Mouse (Mus musculus) forebrain, embryonic 14.5 days (tissue): ENCODE results near the gene Pnmal1. TPM values are rescaled to one million over a fixed set of nuclear protein-coding genes. Genes with fewer than 3 reads are reported as not detected.
A peak's percentile ranks its signal among the peaks of the same experiment; 100 is the strongest.
"Not testable (repeated sequence)": the region's sequence is repeated elsewhere in the genome, so short reads cannot be mapped to it uniquely, and the experiment has no call there.

Experiments used
- ATAC-seq: fragments of 200-750 bp; cut with Nextera tagmentation; 2 replicates; pipeline ENCODE4 v1.8.0; 2017; ENCODE audit warnings: mild to moderate bottlenecking, moderate library complexity
- DNase-seq: peaks from one replicate; pipeline ENCODE4 v3.0.0-alpha.2; 2015; ENCODE audit warnings: low spot score
- H3K27ac ChIP-seq: fragments of 300-500 bp; sonication (generic); 2 replicates; pipeline ENCODE4 v1.5.1; 2014; ENCODE audit warnings: low read depth, mild to moderate bottlenecking, control low read depth, low read length, moderate library complexity
- H3K27me3 ChIP-seq: fragments of 300-500 bp; sonication (generic); replicated peaks from 2 replicates; pipeline ENCODE4 v1.6.1; 2014; ENCODE audit warnings: low read length, control low read depth, mixed read lengths; ENCODE audit not compliant: control insufficient read depth, insufficient read depth
- H3K36me3 ChIP-seq: fragments of 300-500 bp; sonication (generic); 2 replicates; pipeline ENCODE4 v1.6.1; 2014; ENCODE audit warnings: low read length, control low read depth; ENCODE audit not compliant: control insufficient read depth, insufficient read depth
- H3K4me1 ChIP-seq: fragments of 300-500 bp; sonication (generic); 2 replicates; pipeline ENCODE4 v1.6.1; 2014; ENCODE audit warnings: antibody characterized with exemption, low read length, control low read depth; ENCODE audit not compliant: control insufficient read depth, insufficient read depth
- H3K4me2 ChIP-seq: fragments of 300-500 bp; sonication (generic); 2 replicates; pipeline ENCODE4 v1.6.1; 2014; ENCODE audit warnings: mild to moderate bottlenecking, control low read depth, low read length
- H3K4me3 ChIP-seq: fragments of 300-500 bp; sonication (generic); 2 replicates; pipeline ENCODE4 v1.5.1; 2014; ENCODE audit warnings: low read depth, low read length, control low read depth
- H3K9ac ChIP-seq: fragments of 300-500 bp; sonication (generic); 2 replicates; pipeline ENCODE4 v1.6.1; 2014; ENCODE audit warnings: mild to moderate bottlenecking, low read length, control low read depth, moderate library complexity
- H3K9me3 ChIP-seq: fragments of 300-500 bp; sonication (generic); replicated peaks from 2 replicates; pipeline ENCODE4 v1.6.1; 2016; ENCODE audit warnings: low read length, control low read depth, mixed read lengths; ENCODE audit not compliant: control insufficient read depth
- WGBS: fragments of 180-500 bp; shearing (Covaris S2); extraction: QIAGEN DNeasy Blood & Tissue Kit; methylation state at CpG from one replicate; pipeline ENCODE4 v1.1.7; 2014; 5-methylcytosine and 5-hydroxymethylcytosine counted together
- polyA plus RNA-seq: library from polyadenylated mRNA; unstranded; fragments of >200 nt; fragmentation: Nextera tagmentation; extraction: Ambion mirVana; gene quantifications from 2 replicates; pipeline ENCODE4 v1.2.1, GENCODE M21; 2014

Gene Pnmal1
- polyA plus RNA-seq, 1 experiment from 2014 or later: 55.5 TPM

DNA sequence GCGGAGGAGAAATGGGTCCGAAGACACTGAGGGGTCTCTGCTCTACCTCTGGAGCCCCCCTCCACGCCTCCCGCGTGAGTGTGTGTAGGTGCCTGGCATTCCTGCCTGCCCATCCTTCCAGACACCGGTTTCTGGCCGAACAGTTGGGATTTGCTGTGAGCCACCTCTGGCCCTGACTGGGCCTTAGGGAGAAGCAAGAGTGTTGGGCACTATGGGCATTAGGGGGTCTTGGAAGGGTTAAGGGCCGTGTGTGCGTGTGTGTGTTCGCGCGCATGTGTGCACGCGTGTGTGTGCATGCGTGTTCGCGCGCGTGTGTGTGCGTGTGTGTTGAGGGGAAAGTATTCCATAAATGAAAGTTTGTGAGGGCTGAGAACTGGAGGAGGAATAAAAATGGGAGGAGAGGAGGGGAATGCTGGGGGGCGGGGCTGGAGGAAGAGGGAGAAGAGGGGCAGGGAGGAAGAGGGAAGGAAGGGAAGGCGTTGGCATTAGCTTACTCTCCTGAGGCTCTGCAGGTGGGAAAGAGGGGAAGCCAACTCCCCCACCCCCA, 12.1 kb upstream of the Pnmal1 start:
- peaks cover 44% of the 10 kb centered on the region for H3K4me1 ChIP-seq
- peaks cover 8% of the 10 kb centered on the region for H3K27me3 ChIP-seq
- H3K36me3 ChIP-seq: no peaks in the 10 kb centered on the region
- H3K4me2 ChIP-seq: peak overlapping the region; percentile 79
- H3K4me3 ChIP-seq: peak overlapping the region; percentile 71
- peak overlapping the region; percentile 78 for H3K27ac ChIP-seq
- 23% methylated on average over 21 of the region's 22 CpGs for WGBS
- no peaks in the 10 kb centered on the region for H3K9me3 ChIP-seq
- peak overlapping the region; percentile 96 for H3K9ac ChIP-seq
- DNase-seq (no peak), ATAC-seq (no peak)

DNA sequence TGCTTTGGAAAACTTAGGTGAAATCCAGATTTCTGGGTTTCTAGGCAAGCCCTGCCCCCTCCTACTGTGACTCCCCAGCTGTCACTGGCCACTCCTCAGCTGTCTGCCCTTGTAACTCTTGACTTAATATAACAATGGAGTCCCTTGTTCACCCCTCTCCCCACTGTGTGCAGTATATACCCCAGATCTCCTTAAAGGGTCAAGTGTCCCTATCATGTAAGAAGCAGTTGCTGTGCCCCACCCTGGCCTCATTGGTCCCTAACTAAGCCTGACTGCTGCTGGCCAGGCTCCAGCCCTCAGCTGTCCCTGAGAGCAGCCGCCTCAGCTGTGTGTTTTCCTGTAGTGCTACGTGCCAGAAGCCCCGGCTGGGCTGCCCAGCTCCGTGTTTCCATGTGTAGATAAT, 11.5 kb upstream of the Pnmal1 start:
- Histone ChIP-seq H3K27ac (peak overlapping the region; percentile 78), H3K4me3 (peak overlapping the region; percentile 71), H3K4me2 (peak overlapping the region; percentile 79), H3K9me3 (no peaks in the 10 kb centered on the region), H3K27me3 (peaks cover 8% of the 10 kb centered on the region), H3K4me1 (peaks cover 44% of the 10 kb centered on the region), H3K9ac (peak overlapping the region; percentile 96), H3K36me3 (no peaks in the 10 kb centered on the region)
- 4% methylated on average over 4 of the region's 4 CpGs for WGBS
- ATAC-seq (no peak; the same call in 1 of the 2 replicates), DNase-seq (peak; percentile 63)

DNA sequence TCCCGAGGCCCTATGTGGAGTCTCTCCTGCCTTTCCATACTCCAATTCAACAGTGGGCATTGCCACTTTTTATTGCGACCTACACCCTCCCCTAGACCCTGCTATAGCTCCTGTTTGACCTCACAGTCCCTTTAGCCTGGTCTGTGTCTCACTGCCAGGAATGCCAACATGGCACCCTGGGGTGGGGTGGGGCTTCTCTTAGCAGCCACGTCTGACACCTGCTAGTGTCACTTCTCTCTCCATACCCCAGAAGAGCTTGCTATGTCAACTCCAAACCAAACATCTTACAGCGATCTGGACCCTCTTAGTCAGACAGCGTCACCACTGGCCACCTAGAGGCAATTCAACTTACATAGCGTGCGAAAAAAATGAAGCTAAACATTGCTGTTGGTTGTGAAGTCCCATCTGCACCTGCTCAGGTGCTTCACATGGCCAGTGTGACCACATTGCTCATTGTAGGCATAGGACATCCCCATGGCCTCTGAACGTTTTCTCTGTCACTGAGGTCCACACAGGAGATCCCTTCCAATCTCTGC, 10.5 kb upstream of the Pnmal1 start:
- H3K9me3 ChIP-seq: no peaks in the 10 kb centered on the region
- H3K9ac ChIP-seq: peak overlapping the region; percentile 56; the same call in 1 of the 2 replicates
- H3K4me2 ChIP-seq: peak overlapping the region; percentile 79
- no peak for ATAC-seq
- peaks cover 8% of the 10 kb centered on the region for H3K27me3 ChIP-seq
- 54% methylated on average over 8 of the region's 8 CpGs for WGBS
- no peak overlapping the region; the same call in 1 of the 2 replicates for H3K27ac ChIP-seq
- peaks cover 37% of the 10 kb centered on the region for H3K4me1 ChIP-seq
- no peaks in the 10 kb centered on the region for H3K36me3 ChIP-seq
- 0 out of 2 replicates have a peak overlapping the region, but pooled peaks have one; percentile 3 for H3K4me3 ChIP-seq
- no peak for DNase-seq

DNA sequence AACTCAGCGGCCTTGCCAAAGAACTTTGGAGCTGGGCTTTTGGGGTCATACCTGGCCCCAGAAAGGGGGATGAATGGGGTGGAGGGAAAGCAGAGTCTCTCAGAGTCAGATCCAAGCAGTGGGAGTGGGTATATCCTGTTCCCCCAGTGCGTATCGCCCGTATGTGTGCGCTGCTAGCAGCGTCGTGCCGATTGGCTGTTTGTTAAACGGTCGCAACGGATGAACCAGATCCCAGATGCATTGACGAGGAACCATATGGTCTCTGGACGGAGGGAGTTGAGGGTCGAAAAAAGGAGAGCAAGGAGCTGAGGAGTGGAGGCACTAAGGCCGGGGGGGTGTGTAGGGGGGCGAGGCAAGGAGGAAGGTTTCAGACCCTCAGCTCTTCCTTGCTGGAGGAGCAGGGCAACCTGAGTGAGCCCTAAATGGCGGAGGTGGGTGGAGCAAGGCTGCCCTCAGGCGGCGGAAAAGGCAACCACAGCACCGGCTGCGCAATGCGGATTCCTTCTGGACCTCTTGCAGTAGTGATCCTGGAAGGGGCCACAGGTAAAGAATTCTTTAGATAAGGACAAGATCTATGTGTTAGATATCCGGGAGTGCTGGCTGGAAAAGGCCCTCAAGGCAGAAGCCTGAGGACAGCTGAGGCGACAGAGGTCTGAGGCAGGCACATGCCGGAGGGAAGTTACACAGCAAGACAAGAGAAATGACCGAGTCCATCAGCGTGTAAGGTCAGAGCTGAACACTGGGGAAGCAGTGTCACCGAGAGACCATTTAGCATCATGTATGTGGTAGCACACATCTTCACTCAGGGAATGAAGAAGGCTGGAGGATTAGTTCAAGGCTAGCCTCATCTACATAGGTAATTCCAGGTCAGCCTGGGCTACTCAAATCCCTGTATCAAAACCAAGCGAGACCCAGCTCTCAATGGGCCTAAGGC, 9.3 kb upstream of the Pnmal1 start:
- Histone ChIP-seq H3K9ac (peak overlapping the region; percentile 56), H3K4me1 (peaks cover 34% of the 10 kb centered on the region)
- WGBS: 13% methylated on average over 29 of the region's 29 CpGs

DNA sequence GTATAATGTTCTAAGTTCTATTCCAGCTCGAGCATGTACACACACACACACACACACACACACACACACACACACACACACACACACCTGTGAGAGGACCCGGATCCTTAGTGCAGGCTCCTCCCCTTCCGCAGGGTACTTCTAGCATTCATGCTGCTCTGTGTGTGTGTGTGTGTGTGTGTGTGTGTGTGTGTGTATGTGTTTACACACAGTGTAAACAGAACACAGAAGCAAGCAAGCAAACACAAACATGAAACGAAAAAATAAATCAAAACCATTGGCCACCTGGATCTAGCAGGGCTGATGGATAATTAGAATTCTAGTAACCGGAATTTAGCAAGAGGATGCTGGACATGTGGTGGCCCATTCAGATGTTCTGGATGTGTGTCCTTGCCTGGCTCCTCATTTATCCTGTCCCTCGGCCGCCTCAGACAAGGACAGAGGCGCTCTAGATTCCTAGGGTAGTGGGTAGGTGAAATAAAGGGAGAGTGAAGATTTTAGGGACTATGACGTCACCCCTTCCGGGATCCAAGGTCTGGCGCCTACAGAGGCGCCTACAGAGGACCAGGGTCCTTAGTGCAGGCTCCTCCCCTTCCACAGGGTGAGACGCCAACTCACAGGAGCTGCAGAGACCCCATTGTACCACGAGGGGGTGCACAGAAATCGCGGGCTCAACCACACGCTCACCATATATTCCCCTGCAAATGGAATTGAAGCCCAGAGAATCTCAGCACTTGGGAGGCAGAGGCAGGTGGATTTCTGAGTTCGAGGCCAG, 8.4 kb upstream of the Pnmal1 start:
- DNase-seq (peak; percentile 88), ATAC-seq (peak; percentile 69)
- Histone ChIP-seq H3K9ac (no peak overlapping the region), H3K4me2 (no peak overlapping the region), H3K4me1 (peaks cover 31% of the 10 kb centered on the region), H3K27ac (0 out of 2 replicates have a peak overlapping the region, but pooled peaks have one; percentile 21), H3K36me3 (no peaks in the 10 kb centered on the region), H3K4me3 (no peak overlapping the region), H3K27me3 (peaks cover 6% of the 10 kb centered on the region), H3K9me3 (no peaks in the 10 kb centered on the region)
- WGBS: 26% methylated on average over 18 of the region's 18 CpGs

More for the DNA sequence above, 9.3 kb upstream of the Pnmal1 start:
- Histone ChIP-seq H3K27ac (peak overlapping the region; percentile 54), H3K27me3 (peaks cover 8% of the 10 kb centered on the region), H3K36me3 (no peaks in the 10 kb centered on the region), H3K4me2 (peak overlapping the region; percentile 79), H3K9me3 (no peaks in the 10 kb centered on the region), H3K4me3 (peak overlapping the region; percentile 24)
- DNase-seq (peak; percentile 86), ATAC-seq (peak; percentile 60)

DNA sequence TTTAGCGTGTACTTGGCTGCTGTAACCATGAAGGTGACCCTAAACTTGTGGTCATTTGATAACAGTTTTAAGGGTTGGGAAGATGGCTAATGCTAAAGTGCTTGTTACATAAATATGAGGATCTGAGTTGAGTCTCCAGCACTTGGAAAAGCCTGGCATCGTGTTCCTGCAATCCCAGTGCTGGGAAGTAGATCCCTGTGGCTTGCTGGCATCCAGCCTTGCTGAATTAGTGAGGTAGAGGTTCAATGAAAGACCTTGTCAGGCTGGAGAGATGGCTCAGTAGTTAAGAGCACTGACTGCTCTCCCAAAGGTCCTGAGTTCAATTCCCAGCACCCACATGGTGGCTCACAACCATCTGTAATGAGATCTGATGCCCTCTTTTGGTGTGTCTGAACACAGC, 5.7 kb upstream of the Pnmal1 start:
- not testable (repeated sequence) for H3K4me2 ChIP-seq, DNase-seq, H3K27ac ChIP-seq, H3K27me3 ChIP-seq, H3K9me3 ChIP-seq, H3K36me3 ChIP-seq, H3K9ac ChIP-seq, ATAC-seq, H3K4me3 ChIP-seq
- 63% methylated on average over 2 of the region's 2 CpGs for whole genome bisulfite sequencing
- H3K4me1 ChIP-seq: peaks cover 18% of the 10 kb centered on the region

DNA sequence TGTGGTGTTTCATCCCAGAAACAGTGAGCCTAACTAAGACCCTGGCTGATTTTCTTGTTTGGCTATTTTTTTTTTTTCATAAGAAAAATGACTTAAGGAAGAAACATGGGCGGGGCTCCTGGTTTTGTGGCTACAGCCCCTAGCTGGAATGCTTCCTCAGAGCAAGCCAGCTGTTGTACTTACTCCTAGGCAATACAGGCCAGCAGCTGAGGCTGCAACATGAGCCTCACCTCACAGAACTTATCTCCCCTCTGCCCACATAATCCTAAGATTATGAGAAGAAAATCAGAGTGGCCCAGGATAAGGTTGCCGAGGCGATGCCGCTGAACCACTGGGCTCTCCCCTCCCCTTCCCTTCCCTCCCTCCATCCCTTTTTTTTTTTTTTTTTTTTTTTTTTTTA, 3.8 kb upstream of the Pnmal1 start:
- 96% methylated on average over 4 of the region's 4 CpGs for WGBS
- H3K4me1 ChIP-seq: peaks cover 19% of the 10 kb centered on the region
- peak overlapping the region; percentile 88 for H3K27ac ChIP-seq

DNA sequence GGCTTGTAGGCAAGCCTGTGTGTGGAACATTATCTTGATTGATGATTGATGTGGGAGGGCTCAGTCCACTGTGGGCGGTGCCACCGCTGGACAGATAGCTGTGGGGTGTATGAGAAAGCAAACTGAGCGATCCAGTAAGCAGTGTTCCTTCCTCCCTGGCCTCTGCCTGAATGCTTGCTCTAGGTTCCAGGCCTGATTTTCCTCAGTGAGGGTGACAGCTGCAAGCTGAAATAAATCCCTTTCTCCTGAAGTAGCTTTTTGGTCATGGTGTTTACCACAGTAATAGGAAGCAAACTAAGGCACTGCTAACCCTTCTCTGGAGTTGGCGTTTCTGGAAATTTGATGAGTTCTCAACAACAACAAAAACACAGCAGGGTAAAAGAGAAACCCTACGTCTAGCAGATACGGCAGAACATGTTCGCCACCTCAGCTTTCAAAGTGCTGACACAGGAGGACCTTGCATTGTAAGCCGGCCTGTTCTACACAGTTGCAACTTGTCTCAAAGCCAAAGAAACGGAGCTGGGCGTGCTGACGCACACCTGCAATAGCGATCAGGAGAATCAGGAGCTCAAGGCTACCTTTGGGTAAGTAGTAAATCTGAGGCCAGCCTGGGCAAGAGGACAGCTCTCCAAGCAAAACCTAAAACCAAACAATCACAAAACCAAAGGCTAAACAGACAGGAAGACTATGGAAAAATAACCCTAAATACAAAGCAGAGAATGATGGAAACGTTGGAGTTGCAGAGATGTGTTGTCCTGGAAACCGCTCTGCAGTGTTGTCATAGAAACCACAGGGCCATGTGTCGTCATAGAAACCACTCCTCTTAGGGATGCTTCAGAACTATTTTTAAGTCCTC, 2.8 kb upstream of the Pnmal1 start:
- H3K36me3 ChIP-seq: no peaks in the 10 kb centered on the region
- 43% methylated on average over 15 of the region's 15 CpGs for WGBS
- DNase-seq: peak; percentile 90
- peak; percentile 66 for ATAC-seq
- H3K4me3 ChIP-seq: no peak overlapping the region
- no peaks in the 10 kb centered on the region for H3K27me3 ChIP-seq
- H3K4me1 ChIP-seq: peaks cover 24% of the 10 kb centered on the region
- H3K9me3 ChIP-seq: no peaks in the 10 kb centered on the region
- peak overlapping the region; percentile 33; the same call in 1 of the 2 replicates for H3K9ac ChIP-seq
- peak overlapping the region; percentile 38 for H3K4me2 ChIP-seq
- H3K27ac ChIP-seq: peak overlapping the region; percentile 88

More for the DNA sequence above, 3.8 kb upstream of the Pnmal1 start:
- DNase-seq: no peak
- no peak overlapping the region for H3K9ac ChIP-seq
- no peak overlapping the region for H3K4me3 ChIP-seq
- no peaks in the 10 kb centered on the region for H3K36me3 ChIP-seq
- H3K27me3 ChIP-seq: no peaks in the 10 kb centered on the region
- H3K4me2 ChIP-seq: no peak overlapping the region
- no peak for ATAC-seq
- no peaks in the 10 kb centered on the region for H3K9me3 ChIP-seq
